In genomic region chr2:165512870-165513600, GRCm38 (mm10) we compare ENCODE assay signal across 9 mouse cellular contexts. TPM values are rescaled to one million over a fixed set of nuclear protein-coding genes. Genes with fewer than 3 reads are reported as not detected.
DNase-seq lines count a peak whose midpoint lies in the region; ATAC-seq and TF ChIP-seq lines count a peak whose summit lies in the region.
"Had no signal": no experiment of that assay in that cellular context is flagged by ENCODE, and none has a peak within 500 bp of the region (broad histone marks: within the 10 kb centered on the region; RNA-seq: fewer than 3 reads in every experiment).

No protein-coding gene starts in this region.

- no peak for TF ChIP-seq CTCF in layer of hippocampus, adult 2 months (conservative IDR thresholded peaks at IDR 0.05)

- intact Hi-C loops in gastrocnemius, postnatal 14 days (cut with DNase I; ENCODE audit: low total_unique reads), result no loop called here

- 0 out of 2 replicates have a peak overlapping the region, but pooled peaks have one; percentile 0 for H3K27ac ChIP-seq in hindbrain, embryonic 15.5 days (replicated peaks)
- H3K27ac ChIP-seq in layer of hippocampus, adult 2 months, result no peak overlapping the region
- H3K27ac ChIP-seq in forebrain, embryonic 16.5 days (ENCODE audit: low read length), result no peak overlapping the region
- H3K27ac ChIP-seq: limb, embryonic 13.5 days had no signal

- no peak overlapping the region for H3K4me3 ChIP-seq in hindbrain, embryonic 15.5 days
- no peak overlapping the region for H3K4me3 ChIP-seq in layer of hippocampus, adult 2 months
- H3K4me3 ChIP-seq in forebrain, embryonic 16.5 days (replicated peaks; ENCODE audit: low read length), result no peak overlapping the region
- H3K4me3 ChIP-seq: limb, embryonic 13.5 days had no signal

- no peaks in the 10 kb centered on the region for H3K36me3 ChIP-seq in hindbrain, embryonic 15.5 days
- no peaks in the 10 kb centered on the region for H3K36me3 ChIP-seq in forebrain, embryonic 16.5 days (ENCODE audit: control insufficient read depth, insufficient read depth)

- peaks cover 12% of the 10 kb centered on the region for H3K4me1 ChIP-seq in hindbrain, embryonic 15.5 days (replicated peaks)
- H3K4me1 ChIP-seq in forebrain, embryonic 16.5 days (replicated peaks; ENCODE audit: control insufficient read depth, insufficient read depth, low read length), result peaks cover 6% of the 10 kb centered on the region

- H3K27me3 ChIP-seq in hindbrain, embryonic 15.5 days, result no peaks in the 10 kb centered on the region
- no peaks in the 10 kb centered on the region for H3K27me3 ChIP-seq in forebrain, embryonic 16.5 days (replicated peaks; ENCODE audit: control insufficient read depth, insufficient read depth, low read length)
- H3K27me3 ChIP-seq: limb, embryonic 13.5 days had no signal

- 27% methylated on average over 11 of the region's 11 CpGs for WGBS in hindbrain, embryonic 15.5 days
- WGBS in forebrain, embryonic 16.5 days, result 31% methylated on average over 11 of the region's 11 CpGs

- H3K9me3 ChIP-seq in hindbrain, embryonic 15.5 days, result no peaks in the 10 kb centered on the region
- H3K9me3 ChIP-seq in forebrain, embryonic 16.5 days (ENCODE audit: control insufficient read depth, low read length), result no peaks in the 10 kb centered on the region
- H3K9me3 ChIP-seq: limb, embryonic 13.5 days had no signal

- no peak overlapping the region for H3K4me2 ChIP-seq in hindbrain, embryonic 15.5 days
- H3K4me2 ChIP-seq in forebrain, embryonic 16.5 days (ENCODE audit: low read length), result no peak overlapping the region
- H3K4me2 ChIP-seq: limb, embryonic 13.5 days had no signal

- ATAC-seq in hindbrain, embryonic 15.5 days (ENCODE audit: low FRiP score, low read depth), result no peak
- no peak for ATAC-seq in forebrain, embryonic 16.5 days

- DNase-seq in gastrocnemius, postnatal 14 days, result peak; percentile 47
- DNase-seq in gastrocnemius, postnatal 25 days, result no peak
- DNase-seq in adipocyte (ENCODE audit: low spot score), result peak; percentile 89
- peak; percentile 56 for DNase-seq in lung, postnatal 14 days
- no peak for DNase-seq in spleen, adult 12 weeks (ENCODE audit: low spot score)
- DNase-seq in layer of hippocampus, adult 2 months (ENCODE audit: low spot score in 2 of 2), result no peak

- no peak overlapping the region for H3K9ac ChIP-seq in hindbrain, embryonic 15.5 days
- H3K9ac ChIP-seq in forebrain, embryonic 16.5 days (replicated peaks; ENCODE audit: low read depth, low read length), result no peak overlapping the region
- H3K9ac ChIP-seq: limb, embryonic 13.5 days had no signal

RNA-seq across cellular contexts. Expression of gene Slc2a10, which starts 9.4 kb away (rescaled TPM):
- total RNA-seq in gastrocnemius, postnatal 14 days (2021), result 1 to 10 TPM; 2.4 to 2.7 TPM
- 1 to 10 TPM; 1.3 to 1.6 TPM for total RNA-seq in gastrocnemius, postnatal 25 days (2021)
- 3.0 and 3.5 TPM in 2 replicates for polyA plus RNA-seq in hindbrain, embryonic 15.5 days (2015; fragmentation: Nextera tagmentation; extraction: Ambion mirVana)
- under 1 TPM; 0.91 to 0.92 TPM for total RNA-seq in layer of hippocampus, adult 2 months (2021)
- polyA plus RNA-seq in forebrain, embryonic 16.5 days (2015; fragmentation: Nextera tagmentation; extraction: Ambion mirVana), result 2.5 and 2.8 TPM in 2 replicates

RNA-seq across cellular contexts. Expression of gene Trp53rka, which starts 19.9 kb away (rescaled TPM):
- total RNA-seq in gastrocnemius, postnatal 14 days (2021), result 1 to 10 TPM; 7.6 to 8.2 TPM
- 1 to 10 TPM; 8.3 to 9.2 TPM for total RNA-seq in gastrocnemius, postnatal 25 days (2021)
- 43.5 and 45.7 TPM in 2 replicates for polyA plus RNA-seq in hindbrain, embryonic 15.5 days (2015; fragmentation: Nextera tagmentation; extraction: Ambion mirVana)
- total RNA-seq in layer of hippocampus, adult 2 months (2021), result 10 to 100 TPM; 18.7 to 20.5 TPM
- polyA plus RNA-seq in forebrain, embryonic 16.5 days (2015; fragmentation: Nextera tagmentation; extraction: Ambion mirVana), result 44.7 and 44.8 TPM in 2 replicates

RNA-seq across cellular contexts. Expression of gene Slc13a3, which starts 40.0 kb away (rescaled TPM):
- under 1 TPM; 0.18 to 0.22 TPM for total RNA-seq in gastrocnemius, postnatal 14 days (2021)
- total RNA-seq in gastrocnemius, postnatal 25 days (2021), result under 1 TPM; 0.11 to 0.18 TPM
- polyA plus RNA-seq in hindbrain, embryonic 15.5 days (2015; fragmentation: Nextera tagmentation; extraction: Ambion mirVana), result 7.7 and 8.7 TPM in 2 replicates
- total RNA-seq in layer of hippocampus, adult 2 months (2021), result 10 to 100 TPM in 1 of 2 experiments, 1 to 10 TPM in 1; 8.7 to 11.3 TPM
- 6.5 and 9.7 TPM in 2 replicates for polyA plus RNA-seq in forebrain, embryonic 16.5 days (2015; fragmentation: Nextera tagmentation; extraction: Ambion mirVana)

Comparison
In these comparisons a context has a peak if more than half of its experiments do, and no peak if none do; other contexts are left out.
1. DNase-seq: peak in gastrocnemius, postnatal 14 days (single experiment), adipocyte (single experiment) and lung, postnatal 14 days (single experiment); none in gastrocnemius, postnatal 25 days (single experiment), spleen, adult 12 weeks (single experiment) and layer of hippocampus, adult 2 months (0 of 2).
2. RNA of gene Slc13a3, which starts 40.0 kb away (total RNA-seq): 8.7 to 11.3 TPM in layer of hippocampus, adult 2 months; 0.18 to 0.22 TPM in gastrocnemius, postnatal 14 days and 0.11 to 0.18 TPM in gastrocnemius, postnatal 25 days; every median in the first group is over 4 times any median in the second.